In the genomic region with DNA sequence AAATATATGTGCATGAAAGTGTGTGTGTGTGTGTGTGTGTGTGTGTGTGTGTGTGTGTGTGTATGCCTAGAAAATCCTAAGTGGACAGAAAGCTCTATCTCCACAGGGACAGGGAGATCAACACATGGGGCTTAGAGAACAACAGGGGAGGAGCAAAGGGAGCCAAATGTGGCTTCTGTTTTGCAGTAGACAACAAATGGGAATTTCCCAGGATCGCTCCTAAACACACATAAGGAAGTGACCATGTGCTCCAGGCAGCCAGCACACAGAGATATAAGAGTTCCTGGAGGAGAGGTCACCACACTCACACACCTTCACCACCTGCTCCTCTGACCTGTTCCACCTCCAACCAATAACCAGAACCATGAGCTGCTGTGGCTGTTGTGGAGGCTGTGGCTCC, we compare ENCODE assay signal across 48 mouse cellular contexts. TPM values are rescaled to one million over a fixed set of nuclear protein-coding genes. Genes with fewer than 3 reads are reported as not detected.
"Had no signal": no experiment of that assay in that cellular context is flagged by ENCODE, and none has a peak within 500 bp of the region (broad histone marks: within the 10 kb centered on the region; RNA-seq: fewer than 3 reads in every experiment).

Gene Krtap5-3 (plus strand): TSS at position 301 of the 400 bp plus-strand sequence.

- ATAC-seq: liver, embryonic 12.5 days; liver, postnatal 0 days; lung, postnatal 0 days; midbrain, embryonic 13.5 days; midbrain, embryonic 15.5 days; midbrain, embryonic 16.5 days had no signal

- H3K27ac ChIP-seq: left cerebral cortex, adult 2 months; limb, embryonic 10.5 days; limb, embryonic 12.5 days; limb, embryonic 13.5 days; limb, embryonic 15.5 days; liver, embryonic 12.5 days; liver, embryonic 13.5 days; liver, embryonic 14.5 days; liver, embryonic 15.5 days; lung, embryonic 15.5 days; macrophage; midbrain, embryonic 10.5 days; midbrain, embryonic 12.5 days; midbrain, embryonic 13.5 days; midbrain, embryonic 15.5 days had no signal

- H3K9ac ChIP-seq: limb, embryonic 12.5 days; limb, embryonic 13.5 days; limb, embryonic 15.5 days; liver, embryonic 12.5 days; liver, embryonic 13.5 days; liver, embryonic 14.5 days; liver, embryonic 15.5 days; liver, postnatal 0 days; lung, embryonic 14.5 days; lung, embryonic 15.5 days; midbrain, embryonic 12.5 days; midbrain, embryonic 13.5 days; midbrain, embryonic 15.5 days had no signal

- H3K9me3 ChIP-seq: limb, embryonic 10.5 days; limb, embryonic 12.5 days; limb, embryonic 13.5 days; limb, embryonic 15.5 days; liver, embryonic 12.5 days; liver, embryonic 13.5 days; liver, embryonic 15.5 days; lung, embryonic 15.5 days; midbrain, embryonic 10.5 days; midbrain, embryonic 12.5 days; midbrain, embryonic 13.5 days; midbrain, embryonic 15.5 days had no signal

- H3K4me2 ChIP-seq: limb, embryonic 12.5 days; limb, embryonic 13.5 days; limb, embryonic 15.5 days; liver, embryonic 11.5 days; liver, embryonic 12.5 days; liver, embryonic 13.5 days; liver, embryonic 15.5 days; lung, embryonic 14.5 days; lung, embryonic 15.5 days; midbrain, embryonic 11.5 days; midbrain, embryonic 12.5 days; midbrain, embryonic 13.5 days; midbrain, embryonic 15.5 days had no signal

- DNase-seq: left cerebral cortex, postnatal 4 days; liver; liver, embryonic 13.5 days; liver, postnatal 0 days; lung, adult 18-20 months; lung, adult 2 months; lung, embryonic 14.5 days; lung, postnatal 10 days; lung, postnatal 14 days; lung, postnatal 36 days; lung, postnatal 4 days; midbrain, embryonic 14.5 days had no signal

- H3K4me3 ChIP-seq: left cerebral cortex, adult 2 months; limb, embryonic 10.5 days; limb, embryonic 12.5 days; limb, embryonic 13.5 days; limb, embryonic 15.5 days; liver, embryonic 12.5 days; liver, embryonic 13.5 days; liver, embryonic 15.5 days; lung, embryonic 15.5 days; megakaryocyte, embryonic 14.5 days; midbrain, embryonic 10.5 days; midbrain, embryonic 12.5 days; midbrain, embryonic 13.5 days; midbrain, embryonic 15.5 days; myocyte had no signal

- H3K27me3 ChIP-seq: limb, embryonic 15.5 days; liver, embryonic 12.5 days; liver, embryonic 13.5 days; liver, embryonic 15.5 days; lung, embryonic 15.5 days; midbrain, embryonic 12.5 days; midbrain, embryonic 15.5 days had no signal

- H3K4me1 ChIP-seq: limb, embryonic 10.5 days; limb, embryonic 12.5 days; limb, embryonic 13.5 days; limb, embryonic 15.5 days; liver, embryonic 12.5 days; liver, embryonic 13.5 days; liver, embryonic 15.5 days; lung, embryonic 15.5 days; megakaryocyte, embryonic 14.5 days; midbrain, embryonic 10.5 days; midbrain, embryonic 12.5 days; midbrain, embryonic 13.5 days; midbrain, embryonic 15.5 days had no signal

- H3K36me3 ChIP-seq: limb, embryonic 10.5 days; limb, embryonic 12.5 days; limb, embryonic 13.5 days; limb, embryonic 15.5 days; liver, embryonic 12.5 days; liver, embryonic 13.5 days; liver, embryonic 15.5 days; lung, embryonic 15.5 days; midbrain, embryonic 10.5 days; midbrain, embryonic 12.5 days; midbrain, embryonic 13.5 days; midbrain, embryonic 15.5 days had no signal

RNA-seq across cellular contexts. Expression of gene Krtap5-3, which starts in this region (rescaled TPM):
- total RNA-seq: left cerebral cortex, adult 18-20 months; left cerebral cortex, adult 2 months; left cerebral cortex, adult 8-10 months; left cerebral cortex, postnatal 10 days; left cerebral cortex, postnatal 14 days; left cerebral cortex, postnatal 25 days; left cerebral cortex, postnatal 36 days; left cerebral cortex, postnatal 4 days; liver, adult 2 months; megakaryocyte progenitor cell, adult 5-6 weeks; megakaryocyte, adult 5-6 weeks; megakaryocyte-erythroid progenitor cell, adult 5-6 weeks; midbrain, postnatal 0 days; monocyte, adult 5-6 weeks had no signal
- polyA plus RNA-seq: limb, embryonic 10.5 days; limb, embryonic 11.5 days; limb, embryonic 12.5 days; limb, embryonic 13.5 days; limb, embryonic 14.5 days; limb, embryonic 15.5 days; liver, adult 2 months; liver, embryonic 11.5 days; liver, embryonic 12.5 days; liver, embryonic 13.5 days; liver, embryonic 14.5 days; liver, embryonic 15.5 days; liver, embryonic 16.5 days; liver, postnatal 0 days; lung, adult 2 months; lung, embryonic 14.5 days; lung, embryonic 15.5 days; lung, embryonic 16.5 days; lung, postnatal 0 days; macrophage; midbrain, embryonic 10.5 days; midbrain, embryonic 11.5 days; midbrain, embryonic 12.5 days; midbrain, embryonic 13.5 days; midbrain, embryonic 14.5 days; midbrain, embryonic 15.5 days; midbrain, embryonic 16.5 days; midbrain, postnatal 0 days; myocyte had no signal
